Mouse (Mus musculus) bone marrow macrophage, adult 2 months (primary cell): ENCODE measurements around the gene Slc6a12. TPM values are rescaled to one million over a fixed set of nuclear protein-coding genes. Genes with fewer than 3 reads are reported as not detected.

Experiments
- H3K27ac ChIP-seq: 2 replicates; pipeline ENCODE4 v1.5.1; 2012; ENCODE audit warnings: low read depth, low read length; ENCODE audit not compliant: insufficient read depth
- H3K4me1 ChIP-seq: 2 replicates; pipeline ENCODE4 v1.6.1; 2012; ENCODE audit warnings: low read length; ENCODE audit not compliant: control insufficient read depth, insufficient read depth
- H3K4me3 ChIP-seq: 2 replicates; pipeline ENCODE4 v1.5.1; 2012; ENCODE audit warnings: mild to moderate bottlenecking, low read length, moderate library complexity; ENCODE audit not compliant: insufficient read depth
- CTCF ChIP-seq: IDR thresholded peaks from 2 replicates; pipeline ENCODE4 v1.5.1; 2012; ENCODE audit warnings: low read depth, mild to moderate bottlenecking, low read length, moderate library complexity
- POLR2A ChIP-seq: IDR thresholded peaks from 2 replicates; pipeline ENCODE4 v1.6.1; 2012; ENCODE audit warnings: mild to moderate bottlenecking, low read depth, low read length, borderline replicate concordance
- polyA plus RNA-seq: library from polyadenylated mRNA; stranded (reverse); fragments of >200 nt; gene quantifications from 2 replicates; pipeline ENCODE4 v1.2.4, GENCODE M21; 2012; ENCODE audit not compliant: missing spikeins, insufficient read depth, insufficient read length

The Slc6a12 gene
- polyA plus RNA-seq, 1 experiment: 25.7 TPM

- no peak overlapping the region for H3K4me3 ChIP-seq
- TF ChIP-seq CTCF: no peak
- TF ChIP-seq POLR2A: no peak
- H3K27ac ChIP-seq: no peak overlapping the region
- no peaks in the 10 kb centered on the region for H3K4me1 ChIP-seq
Observed at GRCm38 (mm10) chr6:121401826-121402660, 59.2 kb downstream of the Slc6a12 start.

DNA sequence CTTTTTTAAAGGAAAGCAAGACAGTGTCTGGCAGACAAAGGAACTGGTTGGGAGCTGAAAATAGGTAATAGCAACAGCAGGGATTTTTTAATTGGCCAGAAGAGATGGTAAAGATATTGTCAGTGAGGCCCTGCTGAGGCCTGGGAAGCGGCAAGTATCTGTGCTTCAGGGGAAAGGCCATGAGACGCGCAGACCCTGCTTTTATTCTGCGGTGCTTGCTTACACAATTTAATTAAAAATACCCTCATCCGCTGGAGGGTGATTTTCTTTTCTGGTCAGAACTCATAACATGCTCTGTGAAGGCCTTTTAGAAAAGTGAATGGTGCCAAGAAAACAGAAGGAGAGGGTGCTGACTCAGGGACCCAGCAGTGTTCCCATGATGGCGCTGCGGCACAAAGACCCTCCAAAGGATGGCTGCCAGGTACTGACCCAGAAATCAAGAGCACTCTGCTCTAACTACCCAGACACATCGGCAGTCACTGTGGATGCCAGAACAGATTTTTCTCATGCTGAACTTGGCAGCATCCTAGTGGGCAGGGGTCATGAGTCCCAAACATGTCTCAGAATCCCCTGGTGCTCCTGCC lies 59.9 kb downstream of the Slc6a12 start:
- H3K4me3 ChIP-seq: no peak overlapping the region
- TF ChIP-seq POLR2A (no peak), CTCF (no peak)
- H3K4me1 ChIP-seq: no peaks in the 10 kb centered on the region
- H3K27ac ChIP-seq: no peak overlapping the region

DNA sequence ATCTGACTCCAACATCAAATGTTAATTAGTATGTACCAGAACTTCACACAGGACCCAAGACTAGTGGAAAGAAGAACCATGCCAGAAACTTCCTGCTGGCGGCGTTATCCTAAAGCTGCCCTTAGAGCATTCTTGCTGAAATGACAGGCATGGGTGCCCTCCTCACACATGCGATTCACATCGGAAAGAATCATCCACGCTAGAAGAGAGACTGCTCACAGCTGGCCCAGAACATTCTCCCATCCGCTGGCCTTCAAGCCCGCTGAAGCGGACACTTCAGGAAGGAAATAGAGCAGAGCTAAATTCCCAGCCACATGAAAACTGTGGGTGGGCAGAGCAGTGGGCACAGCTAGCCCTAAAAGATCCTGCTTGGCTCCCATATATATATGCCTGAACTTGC lies 62.4 kb downstream of the Slc6a12 start:
- TF ChIP-seq CTCF (no peak), POLR2A (no peak)
- no peak overlapping the region for H3K4me3 ChIP-seq
- no peak overlapping the region for H3K27ac ChIP-seq
- H3K4me1 ChIP-seq: no peaks in the 10 kb centered on the region

DNA sequence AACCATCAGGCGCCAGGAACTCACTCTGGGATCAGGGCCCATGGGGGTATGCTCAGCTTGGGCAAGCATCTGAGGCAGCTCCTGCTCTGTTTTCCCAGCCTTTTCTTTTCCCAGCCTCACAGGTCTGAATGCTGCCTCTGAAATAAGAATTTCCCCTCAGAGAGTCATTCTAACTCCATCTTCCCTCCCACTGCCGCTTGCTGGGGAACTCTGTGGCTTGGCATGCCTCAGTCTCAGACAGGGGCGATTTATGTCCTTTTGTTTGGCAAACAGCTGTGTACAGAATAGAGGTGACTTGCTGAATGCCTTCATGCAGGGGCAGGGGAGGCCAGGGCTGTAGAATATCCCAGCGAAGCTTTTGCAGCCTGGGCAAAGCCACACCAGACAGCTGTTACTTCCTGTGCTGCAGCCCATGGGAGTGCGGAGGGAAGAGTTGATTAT lies 64.7 kb downstream of the Slc6a12 start:
- H3K27ac ChIP-seq: no peak overlapping the region
- peaks cover 8% of the 10 kb centered on the region; the same call in 1 of the 2 replicates for H3K4me1 ChIP-seq
- TF ChIP-seq CTCF: no peak
- no peak for TF ChIP-seq POLR2A
- no peak overlapping the region for H3K4me3 ChIP-seq

DNA sequence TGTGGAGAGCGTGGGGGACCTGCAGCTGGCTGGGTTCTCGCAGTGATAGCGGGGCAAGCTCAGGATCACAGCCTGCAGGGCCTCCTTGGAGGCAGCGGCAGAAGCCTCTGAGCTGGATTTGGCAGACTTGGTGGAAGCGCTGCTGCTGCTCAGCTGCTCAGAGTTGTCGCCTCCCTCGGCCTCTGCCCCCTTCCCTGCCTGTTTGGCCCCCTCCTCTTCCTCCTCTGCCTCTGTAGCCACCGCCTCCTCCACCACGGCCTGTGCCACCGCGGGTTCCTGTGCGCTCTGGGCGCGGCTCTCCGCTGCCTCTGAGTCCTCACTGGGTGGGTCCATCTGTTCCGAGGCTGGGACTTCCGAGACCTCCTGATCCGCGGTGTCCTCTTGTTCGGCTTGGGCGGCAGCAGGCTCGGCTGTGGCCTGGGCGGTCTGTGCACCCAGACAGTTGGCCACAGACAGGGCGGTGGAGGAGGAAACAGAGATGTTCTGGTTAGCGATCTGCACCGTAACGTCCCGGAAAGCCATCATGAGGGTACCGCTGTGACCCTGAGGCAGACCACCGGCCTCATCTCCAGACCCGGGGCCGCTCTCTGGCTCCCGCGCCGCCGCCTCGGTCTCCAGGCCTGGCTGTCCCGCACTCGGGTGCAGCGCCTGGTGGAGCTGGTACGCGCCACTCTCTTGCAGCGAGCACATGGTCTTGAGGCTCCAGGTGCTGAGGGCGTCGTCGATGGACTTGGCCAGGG lies 69.9 kb downstream of the Slc6a12 start:
- Histone ChIP-seq H3K4me1 (peaks cover 8% of the 10 kb centered on the region; the same call in 1 of the 2 replicates), H3K27ac (no peak overlapping the region), H3K4me3 (peak overlapping the region; percentile 30; the same call in 1 of the 2 replicates)
- TF ChIP-seq POLR2A: no peak

Other genes starting within 250 kb of the Slc6a12 start
- 4.1 and 4.9 TPM in 2 replicates for gene Mical3, start 212.1 kb upstream of the Slc6a12 start, polyA plus RNA-seq
- 4.9 and 5.2 TPM in 2 replicates for gene Pex26, start 159.4 kb upstream of the Slc6a12 start, polyA plus RNA-seq
- not detected in 2 replicates for gene Tuba8, start 132.4 kb upstream of the Slc6a12 start, polyA plus RNA-seq
- 28.7 and 31.8 TPM in 2 replicates for gene Usp18, start 97.2 kb upstream of the Slc6a12 start, polyA plus RNA-seq
- gene Slc6a13, start 42.8 kb upstream of the Slc6a12 start, polyA plus RNA-seq: 1.1 and 1.3 TPM in 2 replicates
- not detected in 2 replicates for gene Iqsec3, start 130.6 kb downstream of the Slc6a12 start, polyA plus RNA-seq